ENCODE assay signal across 9 mouse cellular contexts in the genomic region with DNA sequence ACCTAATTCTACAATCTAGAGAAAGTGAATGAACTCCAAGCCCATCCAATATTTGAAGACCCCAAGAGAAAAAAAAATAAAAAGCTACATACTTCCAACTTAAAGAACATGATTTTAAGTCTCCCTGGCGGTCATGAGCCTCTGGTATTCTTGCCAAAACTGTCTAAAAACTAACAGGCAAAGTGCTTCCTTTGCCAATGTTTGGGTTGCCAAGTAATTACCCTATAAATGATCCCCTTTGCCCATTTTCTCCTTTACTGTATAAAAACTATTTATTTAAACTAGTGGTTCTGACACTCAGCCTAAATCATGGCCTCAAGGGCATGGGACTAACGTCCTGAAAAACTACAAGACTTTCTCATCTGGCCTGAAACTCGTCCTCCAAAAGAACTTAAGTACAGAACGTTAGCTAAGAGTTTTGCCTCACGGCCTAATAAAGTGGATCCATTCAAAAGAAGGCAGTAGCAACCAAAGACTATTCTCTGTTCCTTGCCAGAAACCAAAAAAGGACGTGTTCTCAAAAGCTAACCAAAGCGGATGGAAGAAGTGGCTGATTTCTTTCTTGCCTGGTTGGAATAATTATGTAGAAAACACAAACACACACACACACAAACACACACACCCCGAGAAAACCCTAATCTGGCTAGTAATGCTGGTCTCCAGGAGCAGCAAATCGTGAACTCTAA. TPM values are rescaled to one million over a fixed set of nuclear protein-coding genes. Genes with fewer than 3 reads are reported as not detected.
DNase-seq lines count a peak whose midpoint lies in the region; ATAC-seq lines count a peak whose summit lies in the region.
"Had no signal": no experiment of that assay in that cellular context is flagged by ENCODE, and none has a peak within 500 bp of the region (broad histone marks: within the 10 kb centered on the region; RNA-seq: fewer than 3 reads in every experiment).

No protein-coding gene starts in this region.

- intact Hi-C loops in heart, postnatal 25 days (cut with DNase I) = loop anchor here (5.0 kb wide), 1 partner anchor 34 kb away; no protein-coding TSS in a partner anchor

- ATAC-seq in forebrain, embryonic 12.5 days (ENCODE audit: low FRiP score) = no peak
- ATAC-seq in liver, embryonic 13.5 days (ENCODE audit: low read depth) = no peak
- ATAC-seq in megakaryocyte-erythroid progenitor cell, adult 5-6 weeks (replicated peaks; ENCODE audit: low FRiP score, low TSS enrichment, poor library complexity, severe bottlenecking) = no peak

- peak; percentile 34 for DNase-seq in heart, adult 11 months
- DNase-seq in heart, postnatal 25 days (ENCODE audit: low spot score) = no peak
- DNase-seq in 416B (ENCODE audit: low read depth) = peak; percentile 25
- no peak for DNase-seq in liver, embryonic 13.5 days
- no peak for DNase-seq in urinary bladder, postnatal 25 days (ENCODE audit: low spot score)
- no peak for DNase-seq in urinary bladder, adult 2 months (ENCODE audit: low spot score)

- 39% methylated on average over 9 of the region's 9 CpGs for WGBS in forebrain, embryonic 12.5 days
- WGBS in liver, embryonic 13.5 days (ENCODE audit: insufficient replicate concordance) = 40% methylated on average over 9 of the region's 9 CpGs

- H3K4me2 ChIP-seq in forebrain, embryonic 12.5 days = peak overlapping the region; percentile 91
- H3K4me2 ChIP-seq in liver, embryonic 13.5 days = peak overlapping the region; percentile 92

- H3K27ac ChIP-seq in forebrain, embryonic 12.5 days = no peak overlapping the region
- peak overlapping the region; percentile 85; the same call in 1 of the 2 replicates for H3K27ac ChIP-seq in liver, embryonic 13.5 days

- H3K27me3 ChIP-seq in forebrain, embryonic 12.5 days = no peaks in the 10 kb centered on the region
- peaks cover 14% of the 10 kb centered on the region for H3K27me3 ChIP-seq in liver, embryonic 13.5 days

- peak overlapping the region; percentile 76 for H3K9ac ChIP-seq in forebrain, embryonic 12.5 days
- peak overlapping the region; percentile 97 for H3K9ac ChIP-seq in liver, embryonic 13.5 days

- H3K9me3 ChIP-seq in forebrain, embryonic 12.5 days = no peaks in the 10 kb centered on the region
- no peaks in the 10 kb centered on the region for H3K9me3 ChIP-seq in liver, embryonic 13.5 days (replicated peaks)

- peaks cover 11% of the 10 kb centered on the region for H3K4me1 ChIP-seq in forebrain, embryonic 12.5 days
- H3K4me1 ChIP-seq in liver, embryonic 13.5 days (replicated peaks) = peaks cover 33% of the 10 kb centered on the region

- no peaks in the 10 kb centered on the region for H3K36me3 ChIP-seq in forebrain, embryonic 12.5 days (replicated peaks)
- H3K36me3 ChIP-seq in liver, embryonic 13.5 days = no peaks in the 10 kb centered on the region

- peak overlapping the region; percentile 82 for H3K4me3 ChIP-seq in forebrain, embryonic 12.5 days (replicated peaks)
- H3K4me3 ChIP-seq in liver, embryonic 13.5 days (replicated peaks) = peak overlapping the region; percentile 91

RNA-seq across cellular contexts. Expression of a gene that starts 12.9 kb away (rescaled TPM):
- total RNA-seq in heart, postnatal 25 days (2021) = 10 to 100 TPM; 12.2 to 12.3 TPM
- 10.6 and 11.7 TPM in 2 replicates for polyA plus RNA-seq in forebrain, embryonic 12.5 days (2016; fragmentation: Nextera tagmentation; extraction: Ambion mirVana)
- polyA plus RNA-seq in liver, embryonic 13.5 days (2015; fragmentation: Nextera tagmentation; extraction: Ambion mirVana) = 24.4 and 28.9 TPM in 2 replicates
- 28.8 and 28.9 TPM in 2 replicates for total RNA-seq in megakaryocyte-erythroid progenitor cell, adult 5-6 weeks (2014; fragmentation: Nextera tagmentation)
- total RNA-seq in megakaryocyte-erythroid progenitor cell, adult 5-6 weeks (2017) = 27.7 and 55.6 TPM in 2 replicates
- 26.7 and 32.4 TPM in 2 replicates for polyA plus RNA-seq in urinary bladder, adult 2 months (2012; rRNA removed)

RNA-seq across cellular contexts. Expression of a gene that starts 53.1 kb away (rescaled TPM):
- 1 to 10 TPM; 2.1 to 2.7 TPM for total RNA-seq in heart, postnatal 25 days (2021)
- polyA plus RNA-seq in forebrain, embryonic 12.5 days (2016; fragmentation: Nextera tagmentation; extraction: Ambion mirVana) = 6.5 and 7.7 TPM in 2 replicates
- 1.1 and 1.8 TPM in 2 replicates for polyA plus RNA-seq in liver, embryonic 13.5 days (2015; fragmentation: Nextera tagmentation; extraction: Ambion mirVana)
- total RNA-seq in megakaryocyte-erythroid progenitor cell, adult 5-6 weeks (2014; fragmentation: Nextera tagmentation) = not detected in 2 replicates
- not detected in 2 replicates for total RNA-seq in megakaryocyte-erythroid progenitor cell, adult 5-6 weeks (2017)
- polyA plus RNA-seq in urinary bladder, adult 2 months (2012; rRNA removed) = 199 and 219 TPM in 2 replicates
- polyA plus RNA-seq: CD4-positive, CD25-positive, alpha-beta regulatory T cell, adult 4 months had no signal

Comparison
In these comparisons a context has a peak if more than half of its experiments do, and no peak if none do; other contexts are left out.
1. DNase-seq: peak in heart, adult 11 months (single experiment) and 416B (single experiment); none in heart, postnatal 25 days (single experiment), liver, embryonic 13.5 days (single experiment), urinary bladder, postnatal 25 days (single experiment) and urinary bladder, adult 2 months (single experiment).
2. RNA of a gene that starts 53.1 kb away (polyA plus RNA-seq): 199 to 219 TPM in urinary bladder, adult 2 months; 6.5 to 7.7 TPM in forebrain, embryonic 12.5 days and 1.1 to 1.8 TPM in liver, embryonic 13.5 days; every median in the first group is over 10 times any median in the second.